Mouse (Mus musculus) lung, postnatal 10 days (tissue): ENCODE data around the gene Glp2r.

Experiments used
- DNase-seq: peaks from one replicate; pipeline ENCODE4 v3.0.0; 2021

The Glp2r gene

DNA sequence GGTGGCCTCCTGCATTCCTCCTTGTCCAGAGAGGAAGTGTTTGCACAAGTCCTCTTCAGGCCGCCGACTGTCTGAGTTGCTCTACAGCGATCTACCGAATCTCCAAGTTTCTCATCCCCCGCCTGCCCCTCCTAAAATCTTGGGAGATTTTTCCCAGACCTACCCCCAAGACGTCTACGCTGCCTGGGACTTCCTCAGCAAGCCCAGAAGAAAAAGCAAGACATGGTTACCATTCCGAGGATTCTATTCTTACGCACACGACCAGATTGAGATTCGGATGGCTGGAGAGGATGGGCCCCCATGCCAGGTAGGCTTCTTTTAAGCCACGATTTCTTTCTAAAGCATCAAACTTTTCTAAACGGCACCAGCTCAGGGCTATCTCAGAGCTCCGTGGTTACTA lies at the start of gene Glp2r:
Gene Glp2r, minus strand, starts transcription at position 101 of the 400 bp plus-strand sequence.
- DNase-seq, result no peak

GRCm38 (mm10) chr11:67820221-67820620 lies 49.3 kb upstream of the Glp2r start:
- peak; percentile 81 for DNase-seq

- DNase-seq, result peak; percentile 65
Observed at GRCm38 (mm10) chr11:67819604-67820003, 48.7 kb upstream of the Glp2r start.

GRCm38 (mm10) chr11:67811535-67811934 lies 40.6 kb upstream of the Glp2r start:
- peak; percentile 49 for DNase-seq

GRCm38 (mm10) chr11:67808051-67808450 lies 37.1 kb upstream of the Glp2r start:
- DNase-seq, result no peak

GRCm38 (mm10) chr11:67806832-67807597 lies 36.1 kb upstream of the Glp2r start:
- no peak for DNase-seq

DNA sequence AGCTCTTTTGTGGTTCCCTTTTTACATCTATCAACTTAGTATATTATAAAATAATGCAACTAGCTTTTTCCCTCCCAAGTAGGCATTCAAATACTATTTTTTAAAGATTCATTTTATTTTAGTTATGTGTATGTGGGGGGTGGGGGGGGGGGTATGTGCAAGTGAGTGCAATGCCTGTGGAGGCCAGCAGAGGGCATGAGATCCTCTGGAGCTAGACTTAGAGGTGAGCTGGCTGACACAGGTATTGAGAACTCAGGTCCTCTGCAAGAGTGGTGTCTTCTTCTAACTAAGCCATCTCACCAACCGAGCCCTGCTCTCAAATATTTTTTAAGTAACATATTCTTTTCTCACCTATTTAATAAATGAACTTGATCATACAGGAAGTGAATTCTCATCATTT lies 34.6 kb upstream of the Glp2r start:
- no peak for DNase-seq

DNA sequence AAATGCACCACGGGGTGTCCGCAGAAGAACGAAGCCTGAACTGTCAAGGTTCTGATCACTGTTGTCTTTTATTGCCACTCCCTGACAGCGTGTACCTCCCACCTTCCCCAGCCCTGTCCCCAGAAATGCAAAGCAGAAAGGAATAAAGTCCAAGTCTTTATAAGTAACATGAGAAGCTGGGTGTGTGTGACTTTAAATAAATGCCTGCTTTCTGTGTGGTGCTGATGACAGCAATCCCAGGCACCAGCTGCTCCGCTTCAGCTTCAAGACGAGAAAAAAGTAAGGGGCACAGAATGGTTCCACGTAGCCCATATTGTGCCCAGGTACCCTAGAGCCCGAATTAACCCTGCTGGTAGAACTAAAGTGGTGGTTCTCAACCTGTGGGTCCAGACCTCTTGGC lies 30.2 kb upstream of the Glp2r start:
- DNase-seq, result no peak

DNA sequence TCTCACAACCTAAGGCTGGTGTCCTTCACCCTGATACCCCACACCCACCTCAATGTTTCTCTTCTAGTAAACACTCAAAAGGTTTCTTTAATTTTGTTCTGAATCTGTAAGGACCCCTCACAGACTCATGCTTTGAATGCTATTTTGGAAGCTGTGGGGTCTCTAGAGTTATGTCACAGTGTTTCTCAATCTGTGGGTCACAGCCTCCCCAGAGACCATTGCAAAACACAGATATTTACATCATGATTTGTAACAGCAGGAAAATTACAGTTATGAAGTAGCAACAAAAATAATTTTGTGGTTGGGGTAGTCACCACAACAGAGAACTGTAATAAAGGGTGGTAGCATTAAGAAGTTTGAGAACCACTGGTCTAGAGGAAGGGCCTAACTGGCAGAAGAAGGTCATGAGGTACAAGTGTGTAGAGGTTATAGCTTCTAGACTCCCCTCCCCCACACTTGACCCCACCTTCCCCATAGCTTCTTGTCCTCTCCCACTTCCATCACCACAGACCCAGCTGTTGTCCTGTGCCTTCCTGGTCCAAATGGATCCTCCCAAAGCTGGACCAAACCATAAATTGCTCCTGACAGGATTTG lies 29.3 kb upstream of the Glp2r start:
- DNase-seq, result no peak

DNA sequence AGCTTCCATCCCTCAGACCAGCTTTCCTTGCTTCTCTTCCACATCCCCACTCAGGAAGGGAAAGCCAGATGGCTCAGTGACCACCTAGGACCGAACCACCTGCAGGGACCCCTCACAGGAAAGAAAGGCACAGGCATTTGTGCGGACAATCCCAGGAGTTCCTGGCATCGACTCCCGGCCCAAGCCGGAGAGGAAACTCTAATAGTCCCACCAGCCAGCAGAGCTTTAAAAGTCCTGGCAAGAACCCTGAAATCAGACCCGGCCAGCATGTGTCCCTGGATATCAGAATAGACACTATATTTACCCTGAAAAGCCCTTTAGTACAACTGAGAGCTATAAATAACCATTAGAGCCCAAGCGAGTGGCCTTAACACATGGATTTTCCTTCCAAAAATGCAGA lies 27.0 kb upstream of the Glp2r start, which contains the start of gene Dhrs7c:
Gene Dhrs7c, plus strand, starts transcription at position 257 of the 400 bp plus-strand sequence.
- DNase-seq, result no peak

- DNase-seq, result no peak
Observed at GRCm38 (mm10) chr11:67790182-67790581, 19.2 kb upstream of the Glp2r start.

DNA sequence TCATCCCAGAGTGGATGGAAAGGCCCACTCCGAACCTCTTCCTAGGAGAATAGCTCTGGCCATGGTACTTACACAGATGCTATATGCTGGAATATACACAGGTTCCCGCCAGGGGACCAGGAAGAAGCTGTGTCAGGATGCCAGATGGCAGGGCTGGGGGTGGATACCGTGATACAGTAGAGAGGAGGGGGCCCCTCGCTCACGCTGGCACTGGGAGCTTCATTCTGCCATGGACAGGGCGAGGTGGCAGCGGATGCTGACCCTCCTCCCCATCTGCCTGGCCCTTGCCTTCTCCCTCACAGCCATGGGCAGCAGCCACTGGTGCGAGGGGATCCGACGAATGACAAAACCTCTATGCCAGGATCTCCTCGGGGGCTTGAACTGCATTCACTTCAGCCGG lies 3.4 kb upstream of the Glp2r start, which contains the start of gene Gsg1l2:
Gene Gsg1l2, plus strand, starts transcription at position 230 of the 400 bp plus-strand sequence.
- DNase-seq, result no peak

GRCm38 (mm10) chr11:67772577-67772976 lies 1.6 kb upstream of the Glp2r start:
- peak; percentile 44 for DNase-seq

DNA sequence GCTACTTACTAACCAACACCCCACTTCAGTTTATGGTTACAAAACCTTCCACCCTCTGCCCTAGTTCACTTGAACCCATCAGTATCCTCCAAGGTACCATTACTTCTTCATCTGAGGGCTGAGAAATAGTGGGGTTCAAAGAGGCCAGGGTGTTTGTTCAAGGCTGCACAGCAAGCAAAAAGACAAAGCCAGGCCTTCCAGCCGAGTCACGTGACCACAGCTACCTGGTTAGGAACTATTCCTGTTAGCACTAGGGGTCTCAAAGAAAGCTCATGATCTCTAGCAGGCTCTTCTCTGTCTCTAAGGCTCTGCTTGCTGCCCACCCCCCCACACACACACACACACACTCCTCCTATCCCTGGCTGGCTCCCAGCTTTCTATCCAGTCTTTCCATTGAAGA lies 738 bp upstream of the Glp2r start:
- no peak for DNase-seq

DNA sequence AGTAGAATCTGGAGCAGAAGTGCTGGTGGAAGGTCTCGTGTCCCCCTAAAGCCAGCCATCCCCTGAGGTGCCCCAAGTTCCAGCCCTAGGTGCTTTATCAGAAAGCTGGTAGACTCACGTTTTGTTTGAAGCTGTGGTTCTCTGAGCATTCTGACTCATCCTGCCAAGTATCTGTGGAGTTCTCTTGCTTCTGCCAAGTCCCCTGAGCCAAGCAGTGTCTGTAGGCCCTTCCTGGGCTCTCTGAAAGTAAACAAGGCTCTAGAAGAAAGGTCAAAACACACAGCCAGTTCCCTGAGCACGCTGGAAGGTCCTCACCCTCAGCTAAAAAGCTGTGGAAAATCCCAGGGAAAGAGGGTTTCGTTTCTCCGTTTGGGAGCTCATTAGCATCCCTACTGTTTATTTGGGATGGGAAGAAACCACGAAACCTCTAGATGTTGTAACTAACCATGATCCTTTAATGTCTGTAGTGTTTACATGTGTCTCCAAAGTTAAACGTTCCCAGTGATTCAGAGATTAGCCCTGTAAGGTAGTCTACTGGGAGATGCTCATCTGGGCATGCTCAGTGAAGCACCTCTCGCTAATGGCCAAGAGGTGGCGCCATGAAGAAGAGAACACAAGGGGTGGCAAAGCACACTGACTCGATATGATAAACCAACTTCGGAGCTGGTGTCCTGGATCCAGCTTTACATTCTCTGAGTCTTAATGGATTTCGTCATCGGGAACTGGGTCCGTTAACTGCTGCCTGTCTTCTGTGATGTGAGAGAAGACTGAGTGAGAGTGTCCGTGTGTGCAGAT lies 13.4 kb downstream of the Glp2r start:
- peak; percentile 31 for DNase-seq

DNA sequence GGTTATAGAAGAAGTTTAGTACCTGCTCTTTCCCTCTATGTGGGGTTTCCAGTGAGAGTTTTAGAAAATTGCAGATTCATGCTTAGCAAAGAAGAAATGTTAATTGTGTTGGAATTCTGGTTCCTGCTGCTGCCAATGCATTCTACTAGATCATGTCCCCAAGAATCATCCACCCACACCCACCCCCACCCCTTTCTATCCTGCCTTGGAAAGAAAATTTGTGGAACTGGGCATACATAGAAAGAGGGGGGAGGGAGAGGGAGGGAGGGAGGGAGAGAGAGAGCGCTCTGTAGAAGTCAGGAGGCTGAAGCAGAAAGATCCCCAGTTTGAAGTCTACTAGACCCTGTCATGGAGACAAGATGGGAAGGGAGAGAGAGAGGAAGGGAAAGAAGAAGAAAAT lies 14.7 kb downstream of the Glp2r start:
- DNase-seq, result no peak

DNA sequence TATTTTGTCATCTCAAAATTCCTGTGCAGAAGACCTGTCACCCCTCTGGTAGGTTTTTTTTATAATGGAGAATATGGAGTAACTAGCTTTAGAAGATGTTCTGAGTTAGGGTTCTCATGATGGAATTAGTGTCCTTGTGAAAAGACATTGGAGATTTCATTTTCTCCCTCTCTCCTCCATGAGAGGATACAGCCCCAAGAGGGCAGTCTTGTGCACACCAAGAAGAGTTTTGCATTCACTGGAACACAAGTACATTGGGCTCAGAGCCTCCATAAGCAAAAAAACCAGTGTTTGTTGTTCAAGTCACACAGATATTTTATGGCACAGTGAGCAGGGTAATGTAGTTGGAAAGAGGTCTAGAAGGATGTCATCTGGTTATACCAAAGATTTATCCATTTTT lies 29.4 kb downstream of the Glp2r start:
- DNase-seq, result no peak

DNA sequence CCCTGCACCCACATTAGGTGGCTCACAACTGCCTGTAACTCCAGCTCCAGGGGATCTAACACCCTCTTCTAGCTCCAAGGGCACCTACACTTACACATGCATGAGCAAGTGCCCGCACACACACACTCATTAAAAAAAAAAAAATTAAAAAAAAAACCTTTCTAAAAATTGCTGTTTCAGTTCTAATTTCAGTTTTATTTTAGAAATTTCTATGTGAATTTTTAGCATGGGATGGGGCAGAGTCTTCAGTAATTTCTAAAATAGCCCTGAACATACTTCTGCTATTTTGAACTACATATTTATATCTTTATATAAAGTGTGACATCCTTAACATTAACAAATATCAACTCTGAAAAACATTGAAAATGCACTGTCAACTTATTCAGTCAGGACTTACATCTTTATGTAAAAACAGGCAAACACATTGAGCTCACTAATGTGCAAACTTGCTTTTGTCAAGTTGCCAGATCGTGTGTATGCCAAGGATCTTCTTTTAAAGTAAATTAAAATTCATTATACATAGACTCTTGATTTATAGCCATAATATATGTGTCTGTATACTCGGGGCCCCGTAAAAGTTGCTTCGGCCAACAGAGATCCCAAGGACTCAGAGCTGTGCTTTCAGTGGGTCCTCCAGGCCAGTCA lies 32.0 kb downstream of the Glp2r start:
- no peak for DNase-seq

GRCm38 (mm10) chr11:67738345-67738744 lies 32.6 kb downstream of the Glp2r start:
- no peak for DNase-seq

DNA sequence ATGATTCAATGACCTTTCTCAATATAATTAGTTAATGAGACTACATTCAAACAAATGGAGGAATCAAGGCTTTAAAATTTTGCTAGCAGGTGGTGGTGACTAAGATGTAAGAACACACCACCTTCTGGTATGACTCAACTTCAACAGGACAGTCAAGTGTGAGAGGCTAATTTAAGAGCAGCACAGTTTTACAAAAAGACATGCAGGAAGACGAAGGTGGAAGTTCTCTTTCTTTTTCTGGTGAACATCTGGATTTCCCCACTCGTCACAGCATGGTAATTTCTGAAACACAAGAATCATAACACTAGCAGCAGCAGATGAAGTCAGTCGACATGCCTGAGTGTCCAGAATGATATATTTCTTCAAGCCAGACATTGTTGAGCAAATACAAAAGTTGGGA lies 36.4 kb downstream of the Glp2r start:
- DNase-seq, result no peak

DNA sequence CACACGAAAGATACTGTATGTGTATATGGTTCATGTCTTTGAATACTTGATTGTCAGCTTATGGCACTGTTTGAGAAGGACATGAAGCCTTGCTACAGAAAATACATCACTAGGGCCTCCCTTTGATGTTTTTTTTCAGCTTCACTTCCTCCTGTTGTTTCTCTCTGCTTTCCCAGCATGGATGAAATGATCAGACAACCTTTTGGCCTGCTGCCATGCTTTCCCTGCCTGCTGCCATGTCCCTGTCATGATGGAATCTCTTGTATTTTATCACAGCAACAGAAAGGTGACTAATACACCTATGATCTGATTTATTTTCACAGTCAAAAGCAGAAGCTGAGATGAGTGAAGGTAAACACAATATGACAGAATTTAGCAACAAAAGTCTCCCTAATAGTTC lies 37.2 kb downstream of the Glp2r start:
- no peak for DNase-seq

DNA sequence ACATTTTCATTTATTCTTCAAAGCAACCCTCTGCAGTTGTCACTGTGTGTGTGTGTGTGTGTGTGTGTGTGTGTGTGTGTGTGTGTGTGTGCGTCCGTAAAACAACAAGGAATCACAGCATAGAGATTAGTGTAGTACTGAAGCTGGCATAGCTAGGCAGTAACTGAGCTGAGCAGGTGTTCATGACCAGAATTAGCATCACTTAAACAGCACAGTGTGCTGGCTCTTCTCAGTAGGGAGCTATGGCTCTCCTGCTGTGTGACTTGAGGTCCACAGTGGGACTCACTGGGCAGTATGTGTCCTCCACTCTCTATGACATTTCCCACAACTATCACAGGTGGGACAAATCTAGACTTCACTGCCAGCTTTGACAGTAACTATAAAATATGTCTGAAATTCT lies 39.9 kb downstream of the Glp2r start:
- no peak for DNase-seq

GRCm38 (mm10) chr11:67728726-67729125 lies 42.2 kb downstream of the Glp2r start:
- DNase-seq, result no peak
